Mouse (Mus musculus) urinary bladder, postnatal 10 days (tissue): ENCODE results near the gene Shroom3.

ENCODE experiments used
- DNase-seq: peaks from one replicate; pipeline ENCODE4 v3.0.0; 2022; ENCODE audit warnings: low spot score

Shroom3 gene

GRCm38 (mm10) chr5:92759156-92759745 lies 76.0 kb downstream of the Shroom3 start:
- DNase-seq: no peak

- no peak for DNase-seq
These were observed 77.3 kb downstream of the Shroom3 start for GRCm38 (mm10) chr5:92760542-92760941.

- DNase-seq: no peak
These were observed 78.5 kb downstream of the Shroom3 start for GRCm38 (mm10) chr5:92761615-92762353.

GRCm38 (mm10) chr5:92762425-92762824 lies 79.2 kb downstream of the Shroom3 start:
- no peak for DNase-seq

- DNase-seq: no peak
These were observed 80.3 kb downstream of the Shroom3 start for GRCm38 (mm10) chr5:92763546-92763952.

- DNase-seq: no peak
These were observed 83.1 kb downstream of the Shroom3 start for GRCm38 (mm10) chr5:92766301-92766700.

- DNase-seq: no peak
These were observed 84.1 kb downstream of the Shroom3 start for GRCm38 (mm10) chr5:92767194-92767777.

- DNase-seq: no peak
These were observed 84.6 kb downstream of the Shroom3 start for GRCm38 (mm10) chr5:92767857-92768291.

- no peak for DNase-seq
These were observed 90.6 kb downstream of the Shroom3 start for GRCm38 (mm10) chr5:92773821-92774220.

- no peak for DNase-seq
These were observed 91.2 kb downstream of the Shroom3 start for GRCm38 (mm10) chr5:92774419-92774818.

GRCm38 (mm10) chr5:92774893-92775292 lies 91.7 kb downstream of the Shroom3 start:
- no peak for DNase-seq

GRCm38 (mm10) chr5:92778395-92778794 lies 95.2 kb downstream of the Shroom3 start:
- no peak for DNase-seq

GRCm38 (mm10) chr5:92781082-92781481 lies 97.8 kb downstream of the Shroom3 start:
- DNase-seq: no peak

- DNase-seq: no peak
These were observed 101.0 kb downstream of the Shroom3 start for GRCm38 (mm10) chr5:92784037-92784860.

GRCm38 (mm10) chr5:92785870-92786436 lies 102.7 kb downstream of the Shroom3 start:
- no peak for DNase-seq

GRCm38 (mm10) chr5:92788990-92789389 lies 105.8 kb downstream of the Shroom3 start:
- DNase-seq: no peak

- no peak for DNase-seq
These were observed 113.1 kb downstream of the Shroom3 start for GRCm38 (mm10) chr5:92796089-92796990.

- DNase-seq: no peak
These were observed 114.7 kb downstream of the Shroom3 start for GRCm38 (mm10) chr5:92797981-92798380.

- DNase-seq: no peak
These were observed 121.1 kb downstream of the Shroom3 start for GRCm38 (mm10) chr5:92804379-92804778.

GRCm38 (mm10) chr5:92808503-92809415 lies 125.5 kb downstream of the Shroom3 start:
- DNase-seq: peak; percentile 19
